Mouse (Mus musculus): Measurements from ENCODE around the gene Ncan.
"Not testable (repeated sequence)": the region's sequence is repeated elsewhere in the genome, so short reads cannot be mapped to it uniquely, and the experiment has no call there.

Ncan gene

DNA sequence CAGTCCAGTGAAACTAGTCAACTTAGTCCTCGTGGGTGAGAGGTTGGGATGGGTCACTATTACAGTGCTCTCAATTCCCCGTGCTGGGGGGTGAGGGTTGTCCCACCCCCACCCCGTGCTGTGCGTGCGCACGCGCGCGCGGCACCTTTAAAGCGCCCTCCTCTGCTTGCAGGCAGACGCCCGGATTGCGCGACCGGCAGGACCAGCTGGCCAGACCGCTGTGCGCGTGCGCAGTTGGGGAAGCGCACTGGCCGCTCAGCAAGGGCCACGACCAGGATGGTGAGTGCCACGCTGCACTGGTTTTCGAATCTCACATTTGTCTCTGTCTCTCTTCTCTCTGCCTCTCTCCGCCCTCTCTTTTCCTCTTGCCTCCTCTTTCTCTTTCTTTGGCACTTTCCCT, 37.4 kb downstream of the Ncan start, which contains the start of gene Hapln4:
Gene Hapln4 (plus strand): TSS at position 173 of the 400 bp plus-strand sequence.
- Histone ChIP-seq H3K4me3 (replicated peaks; ENCODE audit: low read length) (peak within 1 kb of the TSS; percentile 75), H3K27me3 (ENCODE audit: insufficient read depth, low read length) (peaks cover 93% of the 10 kb centered on the region), H3K4me1 (replicated peaks; ENCODE audit: low read depth, low read length) (peaks cover 52% of the 10 kb centered on the region), H3K36me3 (ENCODE audit: insufficient read depth, low read length) (no peaks in the 10 kb centered on the region), H3K9me3 (ENCODE audit: low read length) (no peaks in the 10 kb centered on the region)
- TF ChIP-seq CTCF (conservative IDR thresholded peaks at IDR 0.05; ENCODE audit: low read length) = no peak

DNA sequence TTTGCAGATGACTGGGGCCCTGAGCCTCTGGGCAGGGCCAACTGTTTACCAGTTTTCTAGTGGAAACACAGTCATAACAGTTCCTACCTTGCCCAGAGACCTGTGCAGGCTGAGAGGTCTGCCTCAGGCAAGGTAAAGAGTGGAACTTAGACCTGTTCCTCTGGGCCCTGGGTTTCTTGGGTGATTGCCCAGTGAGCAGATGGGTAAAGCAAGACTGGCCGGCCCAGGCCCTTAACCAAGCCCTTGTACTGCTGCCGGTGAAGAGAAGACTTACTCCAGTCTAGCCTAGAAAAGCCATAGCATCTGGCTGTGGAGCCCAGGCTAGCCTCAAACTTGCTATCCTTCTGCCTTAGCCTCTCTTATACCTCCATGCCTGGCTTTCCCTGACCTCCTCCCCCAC, 38.7 kb downstream of the Ncan start:
- no peaks in the 10 kb centered on the region for H3K9me3 ChIP-seq (ENCODE audit: low read length)
- peaks cover 40% of the 10 kb centered on the region for H3K4me1 ChIP-seq (replicated peaks; ENCODE audit: low read depth, low read length)
- TF ChIP-seq NANOG (IDR thresholded peaks at IDR 0.05; ENCODE audit: borderline replicate concordance, low read length) = no peak
- no peak for TF ChIP-seq POU5F1 (IDR thresholded peaks at IDR 0.05; ENCODE audit: borderline replicate concordance, low read length)
- TF ChIP-seq CTCF (conservative IDR thresholded peaks at IDR 0.05; ENCODE audit: low read length) = no peak
- H3K36me3 ChIP-seq (ENCODE audit: insufficient read depth, low read length) = no peaks in the 10 kb centered on the region
- H3K4me3 ChIP-seq (replicated peaks; ENCODE audit: low read length) = no peak overlapping the region
- peaks cover 86% of the 10 kb centered on the region for H3K27me3 ChIP-seq (ENCODE audit: insufficient read depth, low read length)

DNA sequence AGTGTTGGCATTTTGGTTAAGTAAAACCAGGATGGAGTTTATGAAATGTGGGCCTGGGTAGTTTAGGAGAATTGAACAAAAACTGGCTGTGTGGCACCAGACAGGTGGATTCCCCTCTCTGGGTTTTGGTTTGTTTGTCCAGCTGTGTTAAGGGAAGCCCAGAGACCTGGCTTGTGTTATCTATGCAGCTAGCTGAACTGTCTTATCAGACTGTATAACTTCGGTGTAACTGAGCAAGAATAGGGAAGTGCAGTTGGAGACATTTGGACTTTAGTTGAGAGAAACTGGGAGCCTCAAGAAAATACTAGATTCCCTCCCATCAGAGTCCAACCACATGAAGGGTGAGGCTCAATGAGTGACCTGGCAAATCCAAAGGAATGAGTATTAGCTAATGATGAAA, 47.0 kb downstream of the Ncan start:
- H3K27me3 ChIP-seq (ENCODE audit: insufficient read depth, low read length) = peaks cover 44% of the 10 kb centered on the region
- H3K9me3 ChIP-seq (ENCODE audit: low read length) = no peaks in the 10 kb centered on the region
- TF ChIP-seq CTCF (conservative IDR thresholded peaks at IDR 0.05; ENCODE audit: low read length) (no peak), NANOG (IDR thresholded peaks at IDR 0.05; ENCODE audit: borderline replicate concordance, low read length) (no peak), POU5F1 (IDR thresholded peaks at IDR 0.05; ENCODE audit: borderline replicate concordance, low read length) (no peak)
- peaks cover 14% of the 10 kb centered on the region for H3K4me1 ChIP-seq (replicated peaks; ENCODE audit: low read depth, low read length)
- H3K4me3 ChIP-seq (replicated peaks; ENCODE audit: low read length) = no peak overlapping the region
- peaks cover 37% of the 10 kb centered on the region for H3K36me3 ChIP-seq (ENCODE audit: insufficient read depth, low read length)

DNA sequence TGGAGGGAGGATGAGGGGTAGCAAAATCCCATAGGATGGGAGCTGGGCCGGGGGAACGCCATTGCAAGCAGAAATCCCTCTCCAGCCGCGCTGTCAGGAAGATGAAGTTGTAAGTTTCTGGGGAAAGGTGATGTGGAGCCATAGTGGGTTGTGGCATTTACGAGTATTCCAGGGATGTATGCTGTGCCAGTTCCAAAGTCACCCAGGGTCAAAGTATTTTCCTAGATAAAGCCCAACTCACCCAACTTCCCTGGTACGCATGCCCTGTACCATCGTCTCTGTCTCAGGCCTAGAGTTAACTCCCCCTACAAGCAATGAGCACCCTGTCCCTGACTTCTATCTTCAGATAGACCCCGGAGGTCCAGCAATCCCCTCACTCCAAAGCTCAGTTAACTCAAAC, 47.6 kb downstream of the Ncan start:
- peaks cover 40% of the 10 kb centered on the region for H3K27me3 ChIP-seq (ENCODE audit: insufficient read depth, low read length)
- TF ChIP-seq NANOG (IDR thresholded peaks at IDR 0.05; ENCODE audit: borderline replicate concordance, low read length) (no peak), POU5F1 (IDR thresholded peaks at IDR 0.05; ENCODE audit: borderline replicate concordance, low read length) (no peak)
- peak overlapping the region; percentile 75 for H3K4me3 ChIP-seq (replicated peaks; ENCODE audit: low read length)
- peaks cover 14% of the 10 kb centered on the region for H3K4me1 ChIP-seq (replicated peaks; ENCODE audit: low read depth, low read length)
- no peaks in the 10 kb centered on the region for H3K9me3 ChIP-seq (ENCODE audit: low read length)
- H3K36me3 ChIP-seq (ENCODE audit: insufficient read depth, low read length) = peaks cover 42% of the 10 kb centered on the region

DNA sequence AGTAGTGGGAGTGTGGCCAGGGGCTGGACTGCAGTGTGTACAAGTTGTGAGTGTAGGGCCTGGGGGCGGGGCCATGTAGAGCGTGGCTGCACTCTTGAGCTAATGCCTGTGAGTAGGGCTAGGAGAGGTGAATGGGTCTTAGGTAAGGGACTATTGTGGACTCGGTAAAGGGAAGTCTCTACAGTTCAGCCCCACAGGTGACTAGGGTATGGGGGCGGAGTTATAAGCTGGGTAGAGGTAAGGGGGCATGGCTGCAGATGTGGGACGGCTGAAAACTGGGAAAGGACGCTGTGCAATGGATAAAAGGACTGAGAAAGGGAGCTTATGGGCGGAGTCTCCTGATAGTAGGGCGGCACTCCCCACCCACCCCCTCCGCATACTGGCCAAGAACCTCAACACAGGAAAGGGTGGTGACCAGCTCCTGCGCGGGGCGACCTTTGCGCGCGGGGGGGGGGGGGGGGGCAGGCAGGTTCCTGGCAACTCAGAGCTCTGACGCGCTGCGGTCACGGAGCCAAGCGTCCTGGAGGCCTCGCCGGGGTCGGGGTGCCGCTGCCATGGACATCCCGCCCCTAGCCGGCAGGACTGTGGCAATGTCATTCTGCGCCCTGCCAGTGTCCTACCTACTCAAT, 48.1 kb downstream of the Ncan start, which contains the start of gene Tm6sf2:
Gene Tm6sf2 (plus strand): TSS at position 484 of the 629 bp plus-strand sequence.
- H3K27me3 ChIP-seq (ENCODE audit: insufficient read depth, low read length) = peaks cover 39% of the 10 kb centered on the region
- no peaks in the 10 kb centered on the region for H3K9me3 ChIP-seq (ENCODE audit: low read length)
- H3K36me3 ChIP-seq (ENCODE audit: insufficient read depth, low read length) = peaks cover 48% of the 10 kb centered on the region
- TF ChIP-seq CTCF (conservative IDR thresholded peaks at IDR 0.05; ENCODE audit: low read length) = no peak
- peak within 1 kb of the TSS; percentile 75 for H3K4me3 ChIP-seq (replicated peaks; ENCODE audit: low read length)
- peaks cover 14% of the 10 kb centered on the region for H3K4me1 ChIP-seq (replicated peaks; ENCODE audit: low read depth, low read length)

DNA sequence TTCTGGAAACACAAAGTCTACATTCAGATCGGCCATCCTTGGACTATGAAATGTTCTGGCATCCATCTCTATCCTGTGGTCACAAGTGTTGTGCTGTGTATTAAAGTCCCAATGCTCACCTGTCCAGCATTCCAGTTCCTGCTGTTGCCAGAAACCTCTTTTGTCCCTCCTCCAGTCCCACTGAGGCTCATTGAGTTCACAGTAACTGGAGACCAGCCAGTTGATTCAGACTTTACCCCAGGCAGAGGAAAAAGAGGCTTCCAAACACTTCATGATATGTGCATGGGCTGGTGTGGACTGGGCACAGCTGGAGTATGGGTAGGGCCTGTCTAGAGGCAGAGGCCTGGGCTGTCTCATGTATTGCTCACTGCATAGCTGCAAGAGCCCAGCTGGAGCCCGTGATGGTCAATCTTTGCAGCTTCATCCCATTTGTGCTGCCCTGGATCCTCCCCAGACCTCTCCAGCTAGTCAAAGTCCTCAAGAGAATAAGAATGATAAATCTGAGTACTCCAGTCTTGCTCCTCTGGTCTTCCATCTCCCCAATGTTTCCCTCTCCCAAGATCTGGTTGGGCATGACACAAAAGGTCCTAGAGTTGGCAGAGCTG, 48.7 kb downstream of the Ncan start:
- Histone ChIP-seq H3K4me3 (replicated peaks; ENCODE audit: low read length) (peak overlapping the region; percentile 75), H3K4me1 (replicated peaks; ENCODE audit: low read depth, low read length) (peaks cover 14% of the 10 kb centered on the region), H3K9me3 (ENCODE audit: low read length) (no peaks in the 10 kb centered on the region), H3K27me3 (ENCODE audit: insufficient read depth, low read length) (peaks cover 36% of the 10 kb centered on the region), H3K36me3 (ENCODE audit: insufficient read depth, low read length) (peaks cover 53% of the 10 kb centered on the region)
- TF ChIP-seq POU5F1 (IDR thresholded peaks at IDR 0.05; ENCODE audit: borderline replicate concordance, low read length) (no peak), CTCF (conservative IDR thresholded peaks at IDR 0.05; ENCODE audit: low read length) (no peak), NANOG (IDR thresholded peaks at IDR 0.05; ENCODE audit: borderline replicate concordance, low read length) (no peak)

DNA sequence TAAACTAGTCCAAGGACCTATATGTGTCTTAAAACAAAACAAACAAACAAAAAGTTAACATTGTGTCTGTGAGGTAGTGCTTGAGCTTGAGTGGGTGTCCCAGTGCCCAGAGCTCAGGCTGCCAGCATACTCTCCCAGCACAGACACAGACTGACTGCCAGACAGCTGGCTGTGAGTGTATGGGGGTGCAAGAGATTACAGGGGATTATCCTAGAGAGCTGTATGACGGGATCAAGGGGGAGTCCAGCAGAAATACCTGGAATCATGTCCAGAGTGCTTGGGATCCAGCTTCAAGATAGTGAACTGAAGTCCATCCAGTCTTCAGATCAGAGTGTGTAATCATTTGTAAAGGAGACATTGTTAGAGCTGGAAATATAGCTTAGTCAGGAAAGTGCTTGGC, 63.0 kb downstream of the Ncan start:
- TF ChIP-seq CTCF (conservative IDR thresholded peaks at IDR 0.05; ENCODE audit: low read length) = no peak
- TF ChIP-seq POU5F1 (IDR thresholded peaks at IDR 0.05; ENCODE audit: borderline replicate concordance, low read length) = no peak
- TF ChIP-seq NANOG (IDR thresholded peaks at IDR 0.05; ENCODE audit: borderline replicate concordance, low read length) = no peak

DNA sequence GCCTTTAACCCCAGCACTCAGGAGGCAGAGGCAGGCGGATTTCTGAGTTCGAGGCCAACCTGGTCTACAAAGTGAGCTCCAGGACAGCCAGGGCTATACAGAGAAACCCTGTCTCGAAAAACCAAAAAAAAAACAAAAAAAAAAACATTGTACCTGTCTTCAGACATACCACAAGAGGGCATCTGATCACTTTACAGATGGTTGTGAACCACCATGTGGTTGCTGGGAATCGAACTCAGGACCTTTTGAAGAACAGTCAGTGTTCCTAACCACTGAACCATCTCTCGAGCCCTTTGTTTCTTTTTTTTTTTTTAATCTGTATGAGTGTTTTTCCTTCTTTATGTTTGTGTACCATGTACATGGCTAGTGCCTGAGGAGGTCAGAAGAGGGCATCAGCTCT, 70.2 kb downstream of the Ncan start:
- H3K27me3 ChIP-seq (ENCODE audit: insufficient read depth, low read length); H3K4me1 ChIP-seq (replicated peaks; ENCODE audit: low read depth, low read length); H3K9me3 ChIP-seq (ENCODE audit: low read length); H3K4me3 ChIP-seq (replicated peaks; ENCODE audit: low read length): not testable (repeated sequence)
- H3K36me3 ChIP-seq (ENCODE audit: insufficient read depth, low read length) = peaks cover 76% of the 10 kb centered on the region

More for the DNA sequence above, 63.0 kb downstream of the Ncan start:
- no peaks in the 10 kb centered on the region for H3K27me3 ChIP-seq (ENCODE audit: insufficient read depth, low read length)
- peaks cover 92% of the 10 kb centered on the region for H3K36me3 ChIP-seq (ENCODE audit: insufficient read depth, low read length)
- H3K4me3 ChIP-seq (replicated peaks; ENCODE audit: low read length) = no peak overlapping the region
- no peaks in the 10 kb centered on the region for H3K4me1 ChIP-seq (replicated peaks; ENCODE audit: low read depth, low read length)
- H3K9me3 ChIP-seq (ENCODE audit: low read length) = no peaks in the 10 kb centered on the region

DNA sequence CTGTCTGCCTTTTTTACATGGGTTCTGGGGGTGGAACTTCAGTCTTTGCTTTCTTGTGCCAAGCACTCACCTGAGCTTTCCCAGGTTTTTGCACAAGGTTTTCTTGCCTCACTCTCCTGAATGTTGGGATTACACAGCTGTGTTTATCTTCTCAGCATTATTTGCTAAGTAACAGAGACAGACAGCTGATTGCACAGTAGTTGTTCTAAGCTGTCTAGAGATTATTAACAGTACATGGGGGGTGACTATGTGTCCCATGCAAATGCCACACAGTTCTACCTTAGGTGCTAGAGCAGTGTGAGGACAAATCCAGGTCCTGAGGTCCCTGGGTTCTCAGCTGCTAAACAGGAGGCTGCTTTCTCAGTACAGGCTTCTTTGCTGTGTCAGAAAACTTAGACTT, 71.0 kb downstream of the Ncan start:
- no peaks in the 10 kb centered on the region for H3K27me3 ChIP-seq (ENCODE audit: insufficient read depth, low read length)
- H3K4me1 ChIP-seq (replicated peaks; ENCODE audit: low read depth, low read length) = no peaks in the 10 kb centered on the region
- peaks cover 68% of the 10 kb centered on the region for H3K36me3 ChIP-seq (ENCODE audit: insufficient read depth, low read length)
- TF ChIP-seq NANOG (IDR thresholded peaks at IDR 0.05; ENCODE audit: borderline replicate concordance, low read length) = no peak
- TF ChIP-seq POU5F1 (IDR thresholded peaks at IDR 0.05; ENCODE audit: borderline replicate concordance, low read length) = no peak
- no peak for TF ChIP-seq CTCF (conservative IDR thresholded peaks at IDR 0.05; ENCODE audit: low read length)
- no peak overlapping the region for H3K4me3 ChIP-seq (replicated peaks; ENCODE audit: low read length)
- no peaks in the 10 kb centered on the region for H3K9me3 ChIP-seq (ENCODE audit: low read length)

All from E14TG2a.4 (cell line).